Mouse (Mus musculus) left cerebral cortex, adult 8-10 months (tissue): ENCODE measurements around the gene Tex2. TPM values are rescaled to one million over a fixed set of nuclear protein-coding genes. Genes with fewer than 3 reads are reported as not detected.
"Not testable (repeated sequence)": the region's sequence is repeated elsewhere in the genome, so short reads cannot be mapped to it uniquely, and the experiment has no call there.

Source experiments
- DNase-seq, 2 experiments: peaks; one replicate each; pipeline ENCODE4 v3.0.0; 2022; ENCODE audit warnings: low spot score in 2 of 2
- total RNA-seq, 4 experiments: library from RNA; stranded (reverse); gene quantifications; 2 replicates each; pipeline ENCODE4 v1.2.4; 2022

Tex2 gene
- total RNA-seq, 4 experiments from 2014 or later: 112 to 137 (median 119) TPM

GRCm38 (mm10) chr11:106511236-106512005 lies 101.8 kb downstream of the Tex2 start:
- no peak for DNase-seq

GRCm38 (mm10) chr11:106507638-106508037 lies 105.6 kb downstream of the Tex2 start:
- DNase-seq: no peak

GRCm38 (mm10) chr11:106506211-106506610 lies 107.0 kb downstream of the Tex2 start:
- DNase-seq: no peak

GRCm38 (mm10) chr11:106504129-106504528 lies 109.1 kb downstream of the Tex2 start:
- no peak for DNase-seq

- peak in 1 of 2 experiments; percentile 88 for DNase-seq
These were observed 109.9 kb downstream of the Tex2 start for GRCm38 (mm10) chr11:106503425-106503717.

- DNase-seq: no peak
These were observed 110.4 kb downstream of the Tex2 start for GRCm38 (mm10) chr11:106502631-106503424.

- DNase-seq: no peak
These were observed 111.1 kb downstream of the Tex2 start for GRCm38 (mm10) chr11:106502159-106502505.

GRCm38 (mm10) chr11:106501308-106502158 lies 111.7 kb downstream of the Tex2 start:
- peak; percentile 40 to 63 for DNase-seq

GRCm38 (mm10) chr11:106500393-106501307 lies 112.6 kb downstream of the Tex2 start:
- peak; percentile 96 to 97 for DNase-seq

- no peak for DNase-seq
These were observed 114.4 kb downstream of the Tex2 start for GRCm38 (mm10) chr11:106498739-106499379.

- no peak for DNase-seq
These were observed 115.3 kb downstream of the Tex2 start for GRCm38 (mm10) chr11:106497926-106498325.

GRCm38 (mm10) chr11:106497009-106497408 lies 116.2 kb downstream of the Tex2 start:
- DNase-seq: not testable (repeated sequence)

GRCm38 (mm10) chr11:106492984-106493669 lies 120.1 kb downstream of the Tex2 start:
- no peak for DNase-seq

- DNase-seq: no peak
These were observed 121.8 kb downstream of the Tex2 start for GRCm38 (mm10) chr11:106491393-106491792.

- not testable (repeated sequence) for DNase-seq
These were observed 122.6 kb downstream of the Tex2 start for GRCm38 (mm10) chr11:106490600-106490999.

- no peak for DNase-seq
These were observed 123.2 kb downstream of the Tex2 start for GRCm38 (mm10) chr11:106490057-106490456.

- DNase-seq: no peak
These were observed 124.1 kb downstream of the Tex2 start for GRCm38 (mm10) chr11:106489036-106489693.

GRCm38 (mm10) chr11:106488126-106488561 lies 125.1 kb downstream of the Tex2 start:
- no peak for DNase-seq

- peak; percentile 84 to 91 for DNase-seq
These were observed 125.5 kb downstream of the Tex2 start, which contains the start of gene Ern1 for GRCm38 (mm10) chr11:106487733-106488115. Ern1 (minus strand) TSS chr11:106487852.
